Mouse (Mus musculus): ENCODE data around the gene Dlgap1.

Dlgap1 gene

DNA sequence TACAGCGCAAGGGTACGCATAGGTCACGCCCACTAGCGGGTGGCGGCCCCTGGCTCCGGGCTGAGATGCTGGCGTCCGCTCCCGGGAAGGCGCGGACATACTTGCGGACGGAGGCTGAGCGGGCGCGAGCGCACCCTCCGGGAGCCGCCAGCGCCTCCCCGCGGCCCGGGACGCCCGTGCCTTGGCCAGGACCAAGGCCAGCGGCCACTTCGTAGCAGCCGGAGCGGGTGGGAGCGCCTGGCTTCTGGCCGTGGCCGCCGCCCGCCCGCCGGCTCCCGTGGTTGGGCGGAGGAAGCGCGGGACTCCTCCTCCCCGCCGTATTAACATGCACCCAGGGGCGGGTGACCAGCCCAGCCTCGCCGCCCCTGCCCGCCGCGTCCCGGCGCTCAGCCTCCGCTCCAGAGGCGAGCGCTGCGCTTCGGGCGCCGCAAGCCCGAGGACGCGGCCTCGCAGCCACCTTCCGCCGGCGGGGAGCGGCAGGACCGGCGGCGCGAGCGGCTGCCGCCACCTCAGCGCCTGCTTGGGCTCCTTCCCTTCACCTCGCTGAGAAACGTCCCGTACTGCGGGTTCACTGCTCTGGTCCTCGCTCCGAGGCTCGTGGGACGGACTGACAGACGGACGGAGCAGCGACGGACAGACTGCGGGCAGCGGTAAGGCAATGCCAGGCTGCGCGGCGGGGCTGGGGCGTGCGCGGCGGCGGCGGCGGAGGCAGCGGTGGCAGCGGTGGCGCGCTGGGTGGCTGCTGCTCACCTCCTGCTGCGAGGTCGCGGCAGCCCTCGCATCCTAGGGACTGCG is at the start of gene Dlgap1:
Dlgap1 (plus strand) TSS at position 53 of the 795 bp plus-strand sequence.
- DNase-seq (ENCODE audit: low spot score in 2 of 2) = peak; percentile 35 to 46

DNA sequence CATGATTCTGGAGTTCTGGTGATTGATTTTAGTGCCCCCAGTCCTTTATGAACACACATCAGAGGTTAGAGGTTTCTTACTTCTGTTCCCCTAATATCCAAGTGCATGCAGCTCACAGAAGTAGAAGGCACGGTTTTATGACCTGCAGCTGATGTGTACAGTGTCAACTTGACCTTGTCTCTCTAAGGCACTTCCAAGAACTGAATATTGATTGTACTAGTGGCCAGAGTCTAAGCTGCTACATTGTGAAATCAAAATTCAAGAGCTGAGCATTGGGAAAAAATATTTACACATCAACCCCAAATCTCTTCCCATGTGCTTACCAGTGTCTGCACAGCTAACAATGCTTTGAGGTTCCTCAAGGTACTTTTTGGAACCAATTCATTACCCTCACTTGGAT is 13.9 kb upstream of the Dlgap1 start:
- DNase-seq (ENCODE audit: low spot score in 2 of 2) = no peak

DNA sequence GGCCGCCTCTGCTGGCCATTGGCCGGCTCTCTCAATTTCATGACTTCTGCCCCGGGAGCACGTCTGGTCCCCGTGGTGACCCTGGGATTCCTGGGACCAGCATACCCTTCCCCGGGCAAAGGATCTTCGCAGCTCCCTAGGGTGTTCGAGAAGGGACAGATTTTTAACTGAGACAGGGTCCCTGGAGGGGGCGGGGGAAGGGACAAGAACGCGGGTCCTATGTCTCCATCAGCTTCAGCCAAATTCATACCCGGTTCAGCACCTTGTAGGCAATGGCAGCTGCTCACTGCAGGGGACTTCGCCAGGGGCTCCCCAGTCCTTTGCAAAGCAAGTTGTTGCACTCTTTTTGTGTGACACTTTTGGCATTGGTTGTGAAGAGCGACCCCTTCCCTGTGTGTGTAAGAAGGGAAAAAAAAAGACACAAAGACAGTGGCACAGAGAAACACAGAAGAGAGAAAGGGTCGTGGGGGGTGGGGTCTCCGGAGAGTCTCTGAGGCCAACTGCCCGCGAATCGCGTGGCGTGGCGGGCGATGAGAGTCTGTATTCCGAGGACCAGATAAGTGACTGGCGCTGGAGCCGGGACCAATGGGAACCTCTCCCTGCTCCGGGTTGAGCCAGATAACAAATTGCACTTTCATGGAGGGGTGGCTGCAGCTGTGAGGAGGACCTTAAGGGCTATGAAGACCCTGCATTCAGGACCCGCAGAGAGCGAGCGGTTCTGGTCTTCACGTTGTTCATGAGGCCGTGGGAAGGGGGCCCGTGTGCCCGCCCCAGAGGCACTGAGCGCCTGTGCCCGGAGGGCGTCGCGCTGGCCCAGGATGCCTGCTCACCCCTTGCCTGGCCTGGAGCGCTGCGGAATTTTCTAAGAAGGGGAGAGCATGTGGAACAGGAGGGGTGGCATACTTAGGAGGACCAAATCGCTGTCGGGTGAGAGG is 1.2 kb downstream of the Dlgap1 start:
- DNase-seq (ENCODE audit: low spot score in 2 of 2) = peak in 1 of 2 experiments; percentile 0

DNA sequence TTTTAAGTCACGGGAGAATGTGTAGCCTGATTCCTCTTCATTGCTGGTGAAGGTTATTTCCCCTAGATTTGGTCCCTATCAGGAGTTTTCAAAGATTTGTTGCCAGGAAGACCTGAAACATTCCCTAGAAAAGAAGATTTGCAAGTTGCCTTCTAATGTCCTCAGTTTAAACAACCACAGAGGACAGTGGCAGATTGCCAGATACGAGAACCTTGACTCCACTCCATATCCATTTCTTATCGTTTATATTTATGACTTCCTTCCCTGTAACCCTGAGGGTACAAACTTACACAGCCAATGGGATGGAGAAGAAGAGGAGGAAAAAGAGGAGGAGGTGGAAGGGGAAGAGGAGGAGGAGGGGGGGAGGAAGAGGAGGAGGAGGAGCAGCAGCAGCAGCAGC is 4.2 kb downstream of the Dlgap1 start:
- no peak for DNase-seq (ENCODE audit: low spot score in 2 of 2)

DNA sequence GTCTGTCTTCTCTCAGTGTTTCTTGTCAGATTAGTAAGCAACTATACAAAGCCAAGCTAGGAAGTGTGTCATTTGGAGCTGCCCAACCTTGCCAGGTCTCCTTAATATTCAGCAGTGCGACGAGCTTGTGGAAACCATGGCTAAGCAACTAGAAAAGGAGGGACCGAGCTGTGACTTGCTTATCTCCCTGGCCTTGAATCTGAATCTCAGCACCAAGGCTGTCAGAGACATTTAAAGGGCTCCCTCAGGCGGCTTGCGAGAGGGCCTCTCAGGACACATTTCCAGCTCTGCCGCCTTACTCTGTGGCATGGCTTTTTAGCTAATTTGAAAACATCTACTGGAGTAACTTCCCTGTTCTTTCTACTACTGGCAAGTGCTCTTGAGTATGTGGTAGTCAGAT is 5.1 kb downstream of the Dlgap1 start:
- DNase-seq (ENCODE audit: low spot score in 2 of 2) = no peak

DNA sequence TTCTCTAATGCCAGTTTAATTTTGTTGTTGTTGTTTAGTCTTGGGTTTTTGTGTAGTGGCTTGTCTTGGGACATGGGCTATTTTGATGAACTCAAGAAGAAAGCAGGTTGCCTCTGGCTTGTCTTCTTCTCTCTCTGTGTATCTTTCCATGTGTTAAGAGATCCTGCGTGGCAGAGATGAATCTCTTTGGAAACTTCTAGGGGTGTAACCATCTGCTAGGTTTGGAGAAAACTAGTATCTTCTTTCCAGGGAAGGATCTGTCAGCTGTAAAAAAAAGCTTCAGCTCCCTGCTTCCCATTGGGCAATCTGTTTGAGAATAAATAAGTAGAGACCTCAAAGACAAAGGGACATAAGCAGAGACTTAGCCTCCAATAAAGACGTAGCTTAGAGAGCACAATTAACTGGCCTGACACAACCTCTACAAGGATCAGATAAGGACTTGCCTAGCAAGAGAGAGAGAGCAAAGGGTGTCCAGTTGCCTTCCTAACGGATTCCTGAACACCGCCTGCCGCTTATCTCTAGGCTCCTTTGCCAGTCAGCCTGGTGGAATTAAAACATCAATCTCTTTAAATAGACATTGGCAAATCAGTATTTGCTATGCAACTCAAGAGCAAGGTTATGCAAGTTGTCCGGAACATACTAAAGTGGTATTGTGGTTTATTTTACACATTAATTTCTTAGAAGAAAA is 13.5 kb downstream of the Dlgap1 start:
- no peak for DNase-seq (ENCODE audit: low spot score in 2 of 2)

DNA sequence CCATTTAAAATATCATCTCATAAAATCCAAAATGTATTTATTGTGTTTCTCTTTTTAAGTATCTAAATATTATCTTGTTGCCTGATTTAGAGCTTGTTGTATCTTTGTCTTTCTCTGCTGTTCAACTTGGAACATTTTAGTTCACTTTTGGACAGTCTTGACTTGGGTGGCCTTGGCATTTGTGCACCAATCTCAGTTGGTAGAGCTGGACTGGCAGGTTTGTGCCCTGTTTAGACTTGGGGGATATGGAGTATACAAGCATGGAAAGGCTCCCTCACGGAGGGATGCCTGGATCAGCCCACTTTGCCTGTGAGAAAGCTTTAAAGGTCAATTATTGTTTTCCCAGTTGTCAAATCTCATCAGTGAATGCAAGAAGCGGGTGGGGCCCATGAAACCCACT is 27.5 kb downstream of the Dlgap1 start:
- no peak for DNase-seq (ENCODE audit: low spot score in 2 of 2)

DNA sequence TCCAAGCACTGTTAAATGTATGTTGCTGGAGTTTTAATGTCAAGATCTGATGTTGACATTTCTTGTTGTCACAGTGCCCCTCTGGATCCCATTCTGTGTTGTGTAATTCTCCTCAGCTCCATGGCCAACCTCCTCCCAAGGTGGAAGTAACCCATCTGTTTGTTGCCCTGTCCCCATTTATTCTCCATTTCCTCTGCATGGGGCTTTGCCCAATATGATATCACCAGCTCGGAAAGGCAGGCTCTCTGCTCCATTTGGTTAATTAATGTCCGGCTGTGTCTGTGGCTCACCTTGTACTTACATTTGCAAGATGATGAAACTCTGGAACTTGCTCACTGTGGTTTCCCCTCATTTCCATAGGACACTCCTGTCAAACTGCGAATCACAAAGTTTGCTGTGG is 33.2 kb downstream of the Dlgap1 start:
- no peak for DNase-seq (ENCODE audit: low spot score in 2 of 2)

DNA sequence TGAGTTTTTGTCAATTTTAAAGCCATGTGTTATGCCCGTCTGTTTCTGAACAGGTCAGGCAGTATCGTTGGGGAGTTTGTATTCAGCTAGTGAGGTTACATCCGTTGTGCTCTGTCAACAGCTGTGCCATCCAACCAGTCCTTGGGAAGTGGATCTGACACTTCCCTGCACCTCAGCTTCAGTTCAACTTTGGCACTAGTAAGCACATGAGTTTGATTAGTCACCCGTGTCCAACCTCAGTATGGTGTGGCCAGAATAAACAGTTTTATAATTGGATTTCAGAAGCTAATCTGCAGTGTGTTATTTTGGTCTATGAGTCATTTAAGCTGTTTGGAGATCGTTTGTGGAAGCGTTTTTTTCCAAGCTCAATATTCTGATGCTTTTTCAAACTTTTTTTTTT is 35.8 kb downstream of the Dlgap1 start:
- no peak for DNase-seq (ENCODE audit: low spot score in 2 of 2)

DNA sequence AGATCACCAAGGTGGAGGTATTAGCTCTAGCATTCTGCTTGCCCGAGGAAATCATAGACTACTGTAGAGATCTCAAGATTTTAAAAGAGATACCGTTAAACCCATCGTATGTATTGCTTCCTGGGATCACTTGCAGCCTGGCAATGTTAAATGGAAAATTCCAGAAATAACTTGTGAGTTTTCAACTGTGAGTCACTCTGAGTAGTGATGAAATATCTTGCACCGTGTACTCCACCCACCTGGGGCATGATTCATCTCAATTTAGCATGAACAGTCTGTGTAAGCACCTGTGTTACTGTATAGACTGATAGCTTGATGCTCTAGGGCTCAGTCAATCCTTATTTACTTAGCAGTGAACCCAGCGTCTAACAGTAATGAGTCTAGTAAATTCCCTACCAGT is 38.7 kb downstream of the Dlgap1 start:
- no peak for DNase-seq (ENCODE audit: low spot score in 2 of 2)

DNA sequence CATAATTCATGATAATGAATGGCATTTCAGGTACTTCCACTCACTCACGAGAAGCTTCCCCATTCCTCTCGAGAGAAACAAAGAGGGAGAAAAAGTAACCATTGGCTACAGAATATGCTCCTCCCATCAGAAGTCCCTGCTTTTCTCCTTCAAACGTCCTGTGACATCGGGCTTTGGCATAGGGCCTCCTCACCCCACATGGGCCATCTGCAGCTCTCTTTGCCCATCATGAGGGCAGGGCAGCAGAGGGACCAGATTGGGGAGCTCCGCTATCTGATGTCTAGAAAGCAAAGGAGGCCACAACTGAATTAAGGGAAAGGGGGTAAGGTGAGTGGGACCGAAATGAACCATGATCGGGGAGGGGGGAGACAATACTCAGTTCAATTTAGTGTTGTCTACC is 47.6 kb downstream of the Dlgap1 start:
- no peak for DNase-seq (ENCODE audit: low spot score in 2 of 2)

DNA sequence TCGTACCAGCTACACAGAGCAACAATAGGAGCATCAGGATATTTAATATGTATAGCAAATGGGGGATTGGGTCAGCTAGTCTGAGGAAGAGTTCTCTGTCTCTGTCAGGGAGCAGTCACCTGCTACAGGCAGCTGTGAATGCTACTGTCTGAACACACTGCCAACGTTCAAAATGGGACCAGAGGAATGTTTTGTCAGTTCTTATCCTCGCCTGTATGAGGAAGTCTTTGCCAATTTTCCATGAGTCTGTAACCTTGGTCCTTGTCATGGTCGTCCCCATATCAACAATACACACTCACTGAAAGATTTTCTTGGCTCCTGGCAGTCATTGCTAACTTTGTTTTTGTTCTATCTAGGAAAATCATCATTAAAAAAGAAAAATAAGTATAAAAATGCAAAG is 51.5 kb downstream of the Dlgap1 start:
- no peak for DNase-seq (ENCODE audit: low spot score in 2 of 2)

DNA sequence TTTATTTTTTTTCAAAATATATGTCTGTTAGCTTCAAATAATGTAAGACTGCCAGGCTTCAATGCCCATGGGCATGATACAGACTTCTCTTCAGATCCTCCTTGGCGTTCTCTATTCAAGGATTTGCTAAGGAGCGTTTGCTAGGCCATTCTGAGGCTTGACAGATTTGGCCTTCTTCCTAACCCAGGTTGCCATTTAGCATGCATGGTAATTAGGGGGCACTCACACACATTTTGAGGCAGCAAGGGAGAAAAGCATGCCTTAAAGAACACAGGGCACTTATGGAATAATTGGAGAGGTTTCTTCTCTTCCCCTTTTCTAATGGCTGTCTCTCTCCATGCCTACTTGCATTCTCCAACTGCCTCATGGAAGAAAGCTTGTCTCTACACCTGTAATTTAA is 53.7 kb downstream of the Dlgap1 start:
- DNase-seq (ENCODE audit: low spot score in 2 of 2) = no peak

DNA sequence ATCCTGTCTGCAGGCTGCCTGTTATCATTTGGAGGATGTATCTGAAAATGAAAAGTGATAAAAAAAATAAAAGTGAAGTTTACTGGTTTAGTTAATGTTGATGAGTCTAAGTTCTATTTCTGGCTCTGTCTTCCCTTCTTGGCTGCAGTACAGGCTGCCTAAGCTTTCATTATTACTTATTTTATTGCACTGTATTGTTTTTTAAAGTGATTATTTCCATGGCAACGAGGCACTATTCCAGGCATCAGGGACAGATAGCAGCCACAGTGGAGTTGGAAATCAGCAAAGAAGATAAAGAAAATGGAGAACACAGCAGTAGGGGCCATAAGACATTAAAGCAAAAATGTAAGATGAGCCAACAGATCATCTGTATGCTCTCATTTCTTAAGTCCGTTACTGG is 66.0 kb downstream of the Dlgap1 start:
- no peak for DNase-seq (ENCODE audit: low spot score in 2 of 2)

DNA sequence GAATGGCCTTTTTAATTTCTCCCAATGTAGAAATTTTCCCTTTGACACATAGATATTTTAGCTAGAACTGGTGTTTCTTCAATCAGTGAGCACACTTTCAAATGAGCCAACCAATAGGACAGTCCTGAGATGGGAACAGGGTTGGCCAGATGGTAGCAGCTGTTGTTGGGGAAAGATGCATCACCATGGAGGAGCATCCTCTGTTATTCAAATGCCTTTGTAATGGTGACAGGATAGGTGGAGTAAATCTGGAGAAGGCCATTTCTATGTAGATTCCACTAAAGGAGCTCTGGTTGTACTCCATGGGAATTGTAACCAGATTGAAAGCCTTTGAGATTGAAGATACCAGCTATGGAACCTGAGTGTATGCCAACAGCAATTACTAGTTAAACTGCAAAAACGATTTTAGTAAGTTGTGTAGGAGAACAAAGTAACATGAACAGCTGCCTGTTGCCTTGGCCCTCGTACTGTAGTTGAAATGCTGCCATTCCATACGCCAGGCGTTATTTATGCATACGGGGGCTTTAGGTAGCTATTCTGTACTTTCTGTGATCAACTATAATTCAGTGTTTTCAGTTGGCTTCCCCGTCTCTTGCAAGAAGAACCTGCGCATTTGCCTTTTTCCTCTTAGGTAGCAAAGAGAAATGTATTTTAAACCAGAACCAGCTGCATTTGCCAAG is 72.0 kb downstream of the Dlgap1 start:
- no peak for DNase-seq (ENCODE audit: low spot score in 2 of 2)

DNA sequence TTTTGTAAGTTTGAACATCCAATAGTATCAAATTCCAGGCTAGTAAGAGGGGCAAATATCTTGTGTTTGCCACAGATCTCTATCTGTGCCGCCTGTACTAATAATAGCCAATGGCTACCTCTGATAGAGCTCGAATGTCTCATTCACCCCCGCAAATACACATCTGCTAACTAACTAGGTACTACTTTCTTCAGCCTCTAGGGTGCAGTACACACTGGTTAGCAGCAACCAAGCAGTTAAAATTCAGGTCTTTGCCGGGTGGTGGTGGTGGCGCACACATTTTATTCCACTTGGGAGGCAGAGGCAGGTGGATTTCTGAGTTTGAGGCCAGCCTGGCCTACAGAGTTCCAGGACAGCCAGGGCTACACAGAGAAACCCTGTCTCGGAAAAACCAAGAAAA is 99.4 kb downstream of the Dlgap1 start:
- DNase-seq (ENCODE audit: low spot score in 2 of 2) = no peak

DNA sequence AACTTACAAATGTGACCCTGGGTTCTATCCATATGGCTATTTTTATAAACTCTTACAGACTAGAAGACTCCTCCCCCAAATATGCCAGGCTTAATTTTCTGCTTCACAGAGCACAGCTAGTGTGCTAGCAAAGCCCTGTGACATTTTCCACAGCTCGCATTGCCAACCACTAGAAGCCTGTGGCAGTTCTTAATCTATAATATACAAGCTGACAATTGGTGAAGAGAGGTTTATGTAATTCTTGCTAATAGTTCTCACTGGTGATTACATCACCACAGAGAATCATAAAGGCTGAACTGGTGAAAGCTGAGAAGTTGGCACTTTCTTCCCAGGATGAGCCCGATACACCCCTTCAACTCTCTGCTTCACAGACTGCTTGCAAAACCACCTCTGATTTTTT is 103.2 kb downstream of the Dlgap1 start:
- no peak for DNase-seq (ENCODE audit: low spot score in 2 of 2)

DNA sequence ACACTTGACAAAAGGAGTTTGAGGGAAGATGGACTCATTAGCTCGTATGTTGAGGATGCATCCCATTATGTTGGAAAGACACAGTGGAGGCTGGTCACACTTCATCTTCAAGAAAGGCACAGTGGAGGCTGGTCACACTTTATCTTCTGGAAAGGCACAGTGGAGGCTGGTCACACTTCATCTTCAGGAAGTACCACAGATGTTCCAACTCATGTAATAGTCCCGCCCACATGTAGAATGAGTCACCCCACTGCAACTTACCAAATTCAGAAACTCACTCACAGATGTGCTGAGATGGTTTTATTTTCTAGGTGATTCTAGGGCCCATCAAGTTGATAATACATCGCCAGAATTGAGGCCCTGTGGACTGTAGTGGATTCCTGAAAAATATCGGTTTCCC is 119.3 kb downstream of the Dlgap1 start:
- DNase-seq (ENCODE audit: low spot score in 2 of 2) = no peak

DNA sequence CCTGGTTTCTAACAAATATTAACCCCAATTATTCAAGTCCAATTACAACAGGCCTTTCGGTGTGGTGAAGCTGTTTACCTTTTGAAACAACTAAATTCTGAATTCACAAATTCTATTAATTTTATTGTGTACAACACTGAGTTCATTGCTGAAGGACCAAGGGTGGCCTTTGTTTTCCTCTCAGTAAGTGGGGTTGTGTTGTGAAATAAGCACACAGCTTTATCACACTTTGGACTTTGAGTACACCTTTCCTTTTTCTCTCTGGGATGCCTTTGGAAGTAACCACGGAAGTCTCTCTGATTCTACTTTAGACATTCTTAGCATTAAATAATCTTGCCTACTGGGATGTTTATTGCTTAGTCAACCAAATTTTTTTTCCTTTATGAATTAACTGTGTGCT is 121.9 kb downstream of the Dlgap1 start:
- no peak for DNase-seq (ENCODE audit: low spot score in 2 of 2)

DNA sequence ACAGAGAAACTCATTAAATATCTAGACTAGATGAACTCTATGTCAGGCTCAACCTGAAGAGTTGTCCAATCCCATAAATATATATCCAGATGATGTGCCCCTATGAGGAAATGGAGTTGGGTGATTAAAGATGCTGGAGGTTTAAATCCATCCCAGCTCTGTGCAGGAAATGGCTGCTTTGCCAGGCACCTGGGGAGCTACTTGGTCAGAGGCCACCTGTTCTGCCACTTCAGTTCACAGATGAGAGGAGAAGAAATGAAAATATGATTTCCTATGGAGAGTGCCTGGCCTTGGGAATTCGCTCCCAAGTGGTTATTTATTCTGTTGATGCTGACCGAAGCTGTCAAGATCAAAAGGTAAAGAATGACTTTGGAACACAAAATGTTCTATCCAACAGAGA is 160.3 kb downstream of the Dlgap1 start:
- DNase-seq (ENCODE audit: low spot score in 2 of 2) = no peak

DNA sequence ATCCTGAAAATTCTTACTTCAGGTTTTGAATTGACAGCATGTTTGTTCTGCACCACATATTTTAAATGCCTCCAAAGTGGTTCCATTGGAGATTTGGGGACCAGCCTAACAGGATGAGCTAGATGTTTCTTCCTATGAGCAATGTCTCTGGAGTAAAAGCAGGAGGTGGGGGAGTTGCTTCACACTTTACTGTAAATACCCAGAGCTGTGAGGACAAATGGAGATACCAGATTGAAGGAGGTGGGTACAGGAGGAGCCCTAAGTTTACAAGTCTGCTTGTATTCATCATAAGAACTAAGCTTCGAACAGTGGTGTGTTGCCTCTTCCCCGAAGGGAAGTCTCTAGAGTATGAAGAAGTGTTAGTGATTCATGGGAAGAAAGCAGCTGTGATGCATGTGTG is 201.0 kb downstream of the Dlgap1 start:
- DNase-seq (ENCODE audit: low spot score in 2 of 2) = no peak

DNA sequence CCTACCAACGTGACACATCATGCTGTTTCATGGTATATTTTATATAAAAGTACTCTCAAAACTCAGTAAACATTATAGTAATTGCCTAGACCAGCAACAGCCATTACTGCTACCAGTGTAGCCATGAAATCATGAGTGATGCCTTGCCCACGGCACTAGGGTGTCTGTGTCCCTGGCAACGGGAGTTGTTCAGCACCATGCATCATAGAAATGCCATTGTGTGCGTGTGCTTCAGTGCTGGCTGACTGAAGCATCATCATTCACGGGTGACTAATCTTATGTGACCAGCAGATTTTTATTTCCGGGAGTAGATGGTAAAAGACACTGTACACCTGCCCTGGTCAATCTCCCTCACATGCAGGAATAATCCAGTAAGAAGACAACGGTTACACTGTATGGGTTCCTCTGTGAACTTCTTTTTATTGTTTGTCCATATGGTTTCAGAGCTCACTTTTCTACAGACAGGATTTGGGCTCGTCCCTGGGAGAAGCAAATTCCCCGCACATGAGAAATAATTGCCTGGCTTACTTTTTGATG is 203.7 kb downstream of the Dlgap1 start:
- no peak for DNase-seq (ENCODE audit: low spot score in 2 of 2)

All from urinary bladder, adult 18-20 months (tissue).